Mouse (Mus musculus) neural tube, embryonic 12.5 days (tissue): ENCODE measurements at regions not wholly inside any gene's neighbourhood (a gene's known extent, or its start where the extent isn't known, plus 50 kb on each side); places are given as distances from the start of the nearest gene placed in this dataset.

Source experiments
- ATAC-seq: fragments of 200-750 bp; cut with Nextera tagmentation; 2 replicates; pipeline ENCODE4 v1.8.0; 2017; ENCODE audit warnings: low read depth, mild to moderate bottlenecking, moderate TSS enrichment, moderate library complexity; ENCODE audit not compliant: low FRiP score
- H3K27ac ChIP-seq: fragments of 300-500 bp; sonication (generic); 2 replicates; pipeline ENCODE4 v1.5.1; 2016
- H3K27me3 ChIP-seq: fragments of 300-500 bp; sonication (generic); replicated peaks from 2 replicates; pipeline ENCODE4 v1.6.1; 2016; ENCODE audit warnings: mild to moderate bottlenecking
- H3K36me3 ChIP-seq: fragments of 300-500 bp; sonication (generic); 2 replicates; pipeline ENCODE4 v1.6.1; 2016; ENCODE audit warnings: mild to moderate bottlenecking
- H3K4me1 ChIP-seq: fragments of 300-500 bp; sonication (generic); 2 replicates; pipeline ENCODE4 v1.6.1; 2016
- H3K4me2 ChIP-seq: fragments of 300-500 bp; sonication (generic); replicated peaks from 2 replicates; pipeline ENCODE4 v1.6.1; 2016; ENCODE audit warnings: mild to moderate bottlenecking
- H3K4me3 ChIP-seq: fragments of 300-500 bp; sonication (generic); 2 replicates; pipeline ENCODE4 v1.5.1; 2016
- H3K9ac ChIP-seq: fragments of 300-500 bp; sonication (generic); 2 replicates; pipeline ENCODE4 v1.6.1; 2016; ENCODE audit warnings: mild to moderate bottlenecking
- H3K9me3 ChIP-seq: fragments of 300-500 bp; sonication (generic); 2 replicates; pipeline ENCODE4 v1.6.1; 2016; ENCODE audit warnings: mild to moderate bottlenecking
- WGBS: fragments of 180-500 bp; shearing (Covaris S2); methylation state at CpG from one replicate; pipeline ENCODE4 v1.1.7; 2016; 5-methylcytosine and 5-hydroxymethylcytosine counted together

DNA sequence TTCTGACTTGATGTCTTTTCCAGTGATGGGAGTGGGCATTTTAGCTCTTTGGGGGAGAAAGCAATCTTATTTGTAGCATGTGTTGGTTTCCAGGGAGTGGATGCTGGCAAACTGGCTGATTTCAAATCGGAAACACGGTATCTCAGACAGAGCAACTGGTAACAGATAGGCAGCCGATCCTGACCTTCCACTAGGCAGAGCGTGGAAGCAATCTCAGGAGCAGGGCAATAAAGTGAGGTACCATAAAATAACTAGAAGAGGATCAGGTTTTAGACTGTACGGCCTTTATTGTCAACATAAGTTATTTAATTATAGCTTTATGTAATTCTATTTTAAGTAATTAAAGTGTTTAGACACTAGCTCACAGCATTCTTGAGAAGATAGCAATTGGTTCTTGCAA lies 390.0 kb downstream of the Plk2 start:
- Histone ChIP-seq H3K4me2 (no peak overlapping the region), H3K27ac (no peak overlapping the region), H3K4me3 (no peak overlapping the region), H3K9ac (no peak overlapping the region), H3K36me3 (no peaks in the 10 kb centered on the region), H3K4me1 (no peaks in the 10 kb centered on the region), H3K27me3 (no peaks in the 10 kb centered on the region), H3K9me3 (no peaks in the 10 kb centered on the region)
- WGBS: 65% methylated on average over 5 of the region's 5 CpGs
- ATAC-seq: no peak

DNA sequence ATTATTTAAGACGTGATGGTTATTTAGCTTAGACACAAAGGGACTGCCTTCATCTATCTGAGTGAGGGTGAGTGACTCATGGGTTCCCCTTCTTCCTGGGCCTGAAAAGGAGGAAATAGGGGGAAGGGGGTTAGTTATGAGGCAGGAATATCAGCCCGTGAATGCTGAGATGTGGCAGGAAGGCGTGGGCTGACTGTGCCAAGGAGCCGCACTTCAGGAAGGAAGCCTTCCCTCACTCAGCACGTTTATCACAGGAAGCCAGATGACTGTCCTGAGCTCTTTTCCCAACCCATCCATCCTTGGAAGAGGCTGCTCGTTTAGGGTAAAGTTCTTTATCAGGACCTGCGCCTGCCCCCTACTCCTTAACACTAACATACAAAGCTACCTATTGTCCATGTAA lies 403.5 kb downstream of the Plk2 start:
- no peaks in the 10 kb centered on the region for H3K36me3 ChIP-seq
- no peak overlapping the region for H3K9ac ChIP-seq
- H3K4me1 ChIP-seq: no peaks in the 10 kb centered on the region
- no peaks in the 10 kb centered on the region for H3K27me3 ChIP-seq
- H3K9me3 ChIP-seq: no peaks in the 10 kb centered on the region
- WGBS: 73% methylated on average over 7 of the region's 7 CpGs
- no peak for ATAC-seq
- H3K27ac ChIP-seq: no peak overlapping the region
- H3K4me3 ChIP-seq: no peak overlapping the region
- no peak overlapping the region for H3K4me2 ChIP-seq

DNA sequence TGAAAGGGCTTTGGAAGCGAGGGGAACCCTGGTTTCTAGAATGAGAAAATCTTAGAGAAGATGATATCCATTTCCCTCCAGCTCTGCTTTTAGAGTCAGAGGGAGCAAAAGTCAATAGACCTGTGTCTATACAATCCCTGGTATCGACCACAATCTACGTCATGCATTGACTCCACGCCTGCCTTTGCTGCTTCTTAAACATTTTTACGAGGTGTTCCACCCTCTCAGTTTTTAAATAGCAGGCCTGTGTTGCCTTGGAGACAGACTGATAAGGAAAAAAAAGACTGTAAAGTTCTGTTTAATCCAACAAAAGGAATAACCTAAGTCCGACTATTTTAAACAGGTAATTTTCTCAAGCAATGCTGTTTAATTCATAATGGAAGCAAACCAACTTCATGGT lies 408.0 kb downstream of the Plk2 start:
- no peaks in the 10 kb centered on the region for H3K9me3 ChIP-seq
- 76% methylated on average over 6 of the region's 6 CpGs for WGBS
- no peak overlapping the region for H3K4me3 ChIP-seq
- no peaks in the 10 kb centered on the region for H3K36me3 ChIP-seq
- no peaks in the 10 kb centered on the region for H3K4me1 ChIP-seq
- H3K27ac ChIP-seq: no peak overlapping the region
- H3K27me3 ChIP-seq: no peaks in the 10 kb centered on the region
- no peak overlapping the region for H3K9ac ChIP-seq
- no peak overlapping the region for H3K4me2 ChIP-seq
- ATAC-seq: no peak

DNA sequence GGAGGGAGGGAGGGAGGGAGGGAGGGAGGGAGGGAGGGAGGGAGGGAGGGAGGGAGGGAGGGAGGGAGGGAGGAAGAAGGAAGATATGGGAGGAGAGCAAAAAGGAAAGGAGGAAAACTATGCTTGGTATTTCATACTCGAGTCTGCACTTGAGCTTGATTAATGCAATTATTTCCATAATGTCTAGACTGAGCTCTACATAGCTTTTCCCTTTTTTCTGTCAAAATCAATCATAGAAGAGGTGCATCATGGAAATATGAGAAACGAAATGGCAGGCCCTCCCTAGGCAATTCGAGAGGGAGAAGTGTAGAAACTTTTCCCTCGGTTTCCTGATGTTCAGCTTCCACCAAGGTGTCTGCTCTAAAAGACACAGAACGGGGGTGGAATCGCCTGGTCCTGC lies 417.6 kb downstream of the Plk2 start:
- Histone ChIP-seq H3K9me3 (no peaks in the 10 kb centered on the region), H3K4me2 (no peak overlapping the region), H3K4me1 (no peaks in the 10 kb centered on the region), H3K4me3 (no peak overlapping the region), H3K27me3 (no peaks in the 10 kb centered on the region), H3K36me3 (no peaks in the 10 kb centered on the region), H3K27ac (no peak overlapping the region), H3K9ac (no peak overlapping the region)
- WGBS: 79% methylated on average over 6 of the region's 6 CpGs
- ATAC-seq: no peak

DNA sequence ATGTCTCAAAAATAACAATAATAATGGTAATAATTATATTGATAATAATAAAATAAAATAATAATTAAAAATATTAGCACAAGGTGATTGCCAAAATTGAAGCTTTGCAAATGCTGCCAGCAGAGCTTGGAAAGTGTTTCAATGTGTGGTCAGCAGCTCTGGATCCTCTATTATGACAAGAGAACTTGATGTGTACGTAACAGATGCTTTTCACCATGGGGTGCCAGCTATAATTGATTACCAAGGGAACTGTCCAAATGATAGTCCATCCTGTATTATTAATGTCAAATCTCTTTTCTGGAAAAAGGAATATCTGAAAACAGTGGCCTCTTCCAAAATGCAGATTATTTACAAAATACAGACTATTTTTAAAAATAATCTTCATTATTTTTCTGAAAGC lies 419.2 kb downstream of the Plk2 start:
- Histone ChIP-seq H3K4me3 (no peak overlapping the region), H3K4me1 (no peaks in the 10 kb centered on the region), H3K27ac (no peak overlapping the region), H3K9ac (no peak overlapping the region), H3K36me3 (no peaks in the 10 kb centered on the region), H3K4me2 (no peak overlapping the region), H3K9me3 (no peaks in the 10 kb centered on the region), H3K27me3 (no peaks in the 10 kb centered on the region)
- WGBS: 65% methylated on average over 1 of the region's 1 CpGs
- no peak for ATAC-seq

DNA sequence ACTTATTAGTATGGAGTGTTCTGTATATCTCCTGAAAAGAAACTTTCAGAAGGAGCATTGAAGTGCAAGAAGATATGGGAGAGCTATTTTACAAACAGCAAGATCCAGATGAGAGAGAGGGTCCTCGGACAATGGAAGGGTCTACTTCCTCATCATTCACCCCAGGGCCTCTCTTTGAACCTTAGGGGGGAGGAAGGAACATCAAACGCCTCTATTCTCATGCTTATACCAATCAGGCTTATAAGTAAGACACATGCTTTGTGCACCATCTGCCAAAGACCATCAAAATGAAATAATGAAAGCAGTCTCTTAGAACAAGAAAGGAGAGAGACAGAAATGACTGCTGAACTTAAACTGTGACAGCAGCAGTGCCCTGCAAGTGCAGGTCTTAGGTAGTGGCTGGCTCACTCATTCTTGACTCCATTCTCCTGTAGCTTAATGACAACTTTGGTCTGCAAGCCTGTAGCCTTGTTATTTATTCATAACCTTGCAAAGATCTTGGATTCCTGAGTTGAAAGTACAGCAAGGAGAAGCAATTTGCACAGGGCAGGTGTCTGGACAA lies 424.5 kb downstream of the Plk2 start:
- H3K9ac ChIP-seq: no peak overlapping the region
- H3K4me1 ChIP-seq: no peaks in the 10 kb centered on the region
- H3K36me3 ChIP-seq: no peaks in the 10 kb centered on the region
- H3K27me3 ChIP-seq: no peaks in the 10 kb centered on the region
- no peak overlapping the region for H3K4me3 ChIP-seq
- no peaks in the 10 kb centered on the region for H3K9me3 ChIP-seq
- no peak overlapping the region for H3K4me2 ChIP-seq
- H3K27ac ChIP-seq: no peak overlapping the region
- WGBS: 18% methylated on average over 2 of the region's 2 CpGs
- no peak for ATAC-seq

DNA sequence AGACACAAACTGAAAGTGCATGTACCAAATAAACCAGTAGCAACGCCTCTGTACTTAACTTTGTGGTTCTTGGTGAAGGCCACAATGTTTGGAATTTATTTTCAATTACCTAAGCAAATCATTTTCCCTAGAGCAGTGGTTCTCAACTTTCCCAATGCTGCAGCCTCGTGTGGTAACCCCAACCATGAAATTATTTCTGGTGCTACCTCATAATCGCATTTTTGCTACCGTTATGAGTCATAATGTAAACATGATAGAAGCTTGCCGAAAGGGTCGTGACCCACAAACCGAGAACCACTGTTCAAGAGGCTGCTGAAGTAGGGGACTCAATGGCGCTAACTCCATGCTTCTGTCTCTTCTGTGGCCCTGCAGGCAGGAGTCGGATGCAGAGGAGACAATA lies 429.9 kb upstream of the Actbl2 start:
- 92% methylated on average over 9 of the region's 9 CpGs for WGBS
- H3K27ac ChIP-seq: no peak overlapping the region
- no peak overlapping the region for H3K4me3 ChIP-seq
- H3K27me3 ChIP-seq: no peaks in the 10 kb centered on the region
- no peaks in the 10 kb centered on the region for H3K9me3 ChIP-seq
- H3K36me3 ChIP-seq: no peaks in the 10 kb centered on the region
- no peak for ATAC-seq
- no peaks in the 10 kb centered on the region for H3K4me1 ChIP-seq
- H3K4me2 ChIP-seq: no peak overlapping the region
- no peak overlapping the region for H3K9ac ChIP-seq

DNA sequence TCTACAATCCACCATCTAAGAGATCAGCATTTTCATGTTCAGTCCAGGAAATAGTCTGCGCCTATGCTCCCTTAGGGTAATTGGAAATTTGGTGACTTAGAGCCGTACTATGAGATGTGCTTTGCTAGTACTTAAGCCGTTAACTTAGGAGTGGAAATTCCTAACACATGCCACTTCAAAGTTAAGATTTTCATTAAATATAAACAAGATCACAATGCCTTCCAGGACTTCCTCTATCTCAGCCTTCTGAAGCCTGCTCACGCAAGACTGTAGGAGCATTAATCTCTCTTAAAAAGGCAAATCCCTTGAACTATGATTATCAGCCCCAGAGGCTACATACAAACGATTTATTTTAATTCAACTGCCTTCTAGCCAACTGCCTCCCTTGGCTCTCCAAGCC lies 422.4 kb upstream of the Actbl2 start:
- no peak for ATAC-seq
- WGBS: 80% methylated on average over 5 of the region's 5 CpGs
- Histone ChIP-seq H3K9me3 (no peaks in the 10 kb centered on the region), H3K4me3 (no peak overlapping the region), H3K4me2 (no peak overlapping the region), H3K27me3 (no peaks in the 10 kb centered on the region), H3K36me3 (no peaks in the 10 kb centered on the region), H3K4me1 (no peaks in the 10 kb centered on the region), H3K9ac (no peak overlapping the region), H3K27ac (no peak overlapping the region)

DNA sequence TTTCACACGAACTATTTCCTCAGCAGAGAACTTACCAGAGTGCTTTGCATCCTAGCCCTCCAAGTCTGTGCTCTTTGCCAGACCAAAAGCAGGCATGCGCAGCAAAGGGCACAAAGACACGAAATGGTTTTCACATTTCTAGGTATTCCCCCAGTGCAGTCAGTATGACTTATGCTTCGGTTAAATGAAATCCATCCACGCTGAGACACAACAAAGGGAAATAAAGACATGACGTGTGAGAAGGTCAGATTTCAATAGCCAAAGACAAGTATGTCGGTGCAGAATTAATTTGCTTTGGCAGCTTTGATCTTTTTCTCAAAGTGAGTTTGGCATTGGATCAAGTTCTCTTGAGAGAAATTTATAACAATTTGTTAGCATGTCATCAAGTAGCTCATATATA lies 417.9 kb upstream of the Actbl2 start:
- WGBS: 58% methylated on average over 7 of the region's 7 CpGs
- no peaks in the 10 kb centered on the region for H3K4me1 ChIP-seq
- ATAC-seq: no peak
- H3K27ac ChIP-seq: no peak overlapping the region
- H3K4me3 ChIP-seq: no peak overlapping the region
- H3K9me3 ChIP-seq: no peaks in the 10 kb centered on the region
- H3K36me3 ChIP-seq: no peaks in the 10 kb centered on the region
- no peaks in the 10 kb centered on the region for H3K27me3 ChIP-seq
- no peak overlapping the region for H3K4me2 ChIP-seq
- no peak overlapping the region for H3K9ac ChIP-seq

DNA sequence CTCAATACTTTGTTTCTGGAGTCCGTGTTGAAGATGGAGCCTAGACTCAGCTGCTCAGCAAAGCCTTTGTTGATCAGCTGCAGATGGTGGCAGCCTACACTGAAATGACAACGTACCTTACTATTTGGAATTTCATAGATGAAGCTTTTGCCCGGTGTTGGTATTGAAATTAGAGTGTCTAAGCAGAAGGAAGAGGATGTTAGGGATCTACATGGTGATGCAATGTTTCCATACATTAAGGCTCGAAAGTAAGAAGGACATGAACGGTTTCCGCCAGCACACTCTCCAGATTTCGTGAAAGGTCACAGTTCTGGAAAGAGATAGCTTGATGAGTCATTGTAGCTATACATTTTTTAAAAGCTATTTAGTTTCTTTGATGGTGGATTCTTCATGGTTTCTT lies 412.9 kb upstream of the Actbl2 start:
- no peaks in the 10 kb centered on the region for H3K36me3 ChIP-seq
- no peak overlapping the region for H3K27ac ChIP-seq
- H3K4me1 ChIP-seq: no peaks in the 10 kb centered on the region
- no peaks in the 10 kb centered on the region for H3K9me3 ChIP-seq
- no peak for ATAC-seq
- H3K27me3 ChIP-seq: no peaks in the 10 kb centered on the region
- no peak overlapping the region for H3K4me3 ChIP-seq
- no peak overlapping the region for H3K9ac ChIP-seq
- WGBS: 91% methylated on average over 7 of the region's 7 CpGs
- no peak overlapping the region for H3K4me2 ChIP-seq

DNA sequence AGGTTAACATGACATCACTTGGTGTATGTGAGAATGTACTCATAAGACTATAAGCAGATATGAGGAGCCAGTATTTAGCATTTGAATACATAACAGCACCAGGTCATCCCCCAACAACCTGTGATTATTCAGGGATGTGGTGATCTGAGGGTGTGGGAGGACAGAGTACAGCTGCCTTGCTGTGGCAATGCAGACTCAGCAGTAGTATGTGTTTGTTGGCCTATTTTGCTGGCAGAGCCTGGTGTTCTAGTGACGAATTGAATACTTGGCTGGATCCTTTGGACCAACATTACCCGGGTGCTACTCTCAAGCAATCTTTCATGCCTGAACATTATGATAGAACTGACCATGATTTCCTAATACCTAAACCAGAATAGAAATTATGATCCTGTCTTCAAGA lies 409.1 kb upstream of the Actbl2 start:
- no peak overlapping the region for H3K4me3 ChIP-seq
- H3K36me3 ChIP-seq: no peaks in the 10 kb centered on the region
- H3K9ac ChIP-seq: no peak overlapping the region
- WGBS: 88% methylated on average over 2 of the region's 2 CpGs
- no peaks in the 10 kb centered on the region for H3K27me3 ChIP-seq
- no peak overlapping the region for H3K4me2 ChIP-seq
- H3K9me3 ChIP-seq: no peaks in the 10 kb centered on the region
- no peaks in the 10 kb centered on the region for H3K4me1 ChIP-seq
- ATAC-seq: no peak
- no peak overlapping the region for H3K27ac ChIP-seq

DNA sequence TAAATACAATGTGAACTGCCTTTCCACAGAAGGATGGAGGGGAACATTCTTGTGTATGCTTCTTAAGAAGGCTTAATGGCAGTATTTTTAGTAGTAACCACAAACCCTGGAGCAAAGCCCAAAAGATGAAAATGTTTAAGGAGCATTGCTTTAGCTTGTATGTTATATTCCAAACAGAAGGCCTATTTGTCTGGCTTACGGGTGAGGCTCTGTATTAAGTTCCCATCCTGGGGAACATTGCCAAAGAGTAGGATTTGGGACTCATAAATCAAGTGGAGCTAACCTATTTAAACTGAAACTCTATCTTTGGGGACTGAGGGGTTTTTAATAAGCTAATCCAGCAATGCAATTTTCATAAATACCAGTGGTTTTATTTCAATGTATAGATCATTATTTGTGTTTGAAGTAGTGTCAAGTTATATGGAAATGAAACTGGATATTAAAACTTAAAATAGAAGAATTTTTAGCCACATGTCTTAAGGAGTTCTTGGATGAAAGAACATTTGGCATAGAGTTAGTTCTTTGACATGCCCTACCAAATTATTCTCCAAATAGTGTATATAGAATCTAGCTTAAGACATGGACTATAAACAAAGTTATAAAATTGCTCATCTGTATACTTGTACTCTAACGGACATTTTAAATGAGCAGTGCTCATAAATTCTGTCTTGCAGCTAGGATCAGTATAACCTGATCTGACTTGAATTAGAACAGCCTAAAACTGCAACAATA lies 401.7 kb upstream of the Actbl2 start:
- Histone ChIP-seq H3K4me3 (no peak overlapping the region), H3K36me3 (no peaks in the 10 kb centered on the region), H3K9me3 (no peaks in the 10 kb centered on the region), H3K27ac (no peak overlapping the region), H3K4me2 (no peak overlapping the region), H3K27me3 (no peaks in the 10 kb centered on the region), H3K9ac (no peak overlapping the region), H3K4me1 (no peaks in the 10 kb centered on the region)
- no peak for ATAC-seq
- WGBS: 72% methylated on average over 2 of the region's 2 CpGs

DNA sequence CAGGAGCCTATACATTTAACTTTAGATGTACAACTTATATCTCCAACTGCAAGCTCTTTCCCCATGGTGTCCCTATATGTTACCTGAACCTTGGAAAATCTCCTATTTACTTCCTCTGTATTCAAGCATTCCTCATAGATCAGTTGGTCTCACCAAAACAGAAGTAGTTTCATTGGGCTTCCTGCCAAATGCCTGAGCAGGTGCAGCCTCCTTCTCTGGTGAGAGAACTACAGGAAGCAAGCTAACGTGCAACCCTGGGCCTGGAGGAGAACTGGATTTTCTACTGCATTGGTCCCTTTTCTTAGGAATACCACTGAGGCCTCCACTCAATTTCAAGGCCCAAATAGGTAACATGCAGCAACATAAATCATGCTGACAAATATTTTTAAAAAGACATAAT lies 400.6 kb upstream of the Actbl2 start:
- Histone ChIP-seq H3K36me3 (no peaks in the 10 kb centered on the region), H3K27me3 (no peaks in the 10 kb centered on the region), H3K4me2 (no peak overlapping the region), H3K4me3 (no peak overlapping the region), H3K27ac (no peak overlapping the region), H3K4me1 (no peaks in the 10 kb centered on the region), H3K9ac (no peak overlapping the region), H3K9me3 (no peaks in the 10 kb centered on the region)
- 69% methylated on average over 1 of the region's 1 CpGs for WGBS
- no peak for ATAC-seq
